Mouse (Mus musculus) T-cell, adult 2 months (primary cell): Measurements from ENCODE around the gene Glis2.

Experiments
- DNase-seq: peaks from one replicate; pipeline ENCODE4 v3.0.0; 2022; ENCODE audit warnings: low spot score

Glis2 gene

GRCm38 (mm10) chr16:4640267-4641005 lies 45.9 kb downstream of the Glis2 start:
- no peak for DNase-seq

DNA sequence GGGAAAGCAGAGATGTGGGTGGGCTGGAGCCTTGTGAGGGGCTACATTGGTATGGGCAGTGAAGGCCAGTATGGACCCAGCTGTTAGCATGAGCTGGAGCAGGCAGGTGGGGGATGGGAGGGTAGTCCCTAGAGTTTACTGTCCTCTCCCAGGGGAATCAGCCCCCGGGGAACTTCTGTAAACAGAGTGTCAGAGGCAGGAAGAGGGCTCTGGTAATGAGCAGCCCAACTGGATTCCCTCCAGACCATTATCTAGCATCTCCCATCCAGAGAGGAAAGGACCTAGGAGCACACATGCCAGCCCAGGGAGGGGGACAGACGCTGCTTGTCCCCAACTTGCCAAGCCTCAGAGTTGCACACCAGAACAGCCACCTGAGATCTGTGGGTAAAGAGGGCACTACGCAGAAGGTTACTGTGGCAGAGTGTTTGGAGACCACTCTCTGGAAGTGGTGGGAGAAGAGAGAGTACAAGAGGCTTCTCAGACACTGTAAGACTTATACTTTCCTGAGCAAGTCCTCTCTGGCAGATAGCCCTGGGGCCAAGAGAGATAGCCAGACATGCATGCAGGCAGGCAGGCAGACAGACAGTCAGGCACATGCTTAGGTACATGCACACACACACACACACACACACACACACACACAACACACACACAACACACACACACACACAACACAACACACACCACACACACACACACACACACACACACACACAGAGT lies 46.8 kb downstream of the Glis2 start:
- no peak for DNase-seq

- no peak for DNase-seq
Measured at GRCm38 (mm10) chr16:4642190-4642589, 47.7 kb downstream of the Glis2 start.

DNA sequence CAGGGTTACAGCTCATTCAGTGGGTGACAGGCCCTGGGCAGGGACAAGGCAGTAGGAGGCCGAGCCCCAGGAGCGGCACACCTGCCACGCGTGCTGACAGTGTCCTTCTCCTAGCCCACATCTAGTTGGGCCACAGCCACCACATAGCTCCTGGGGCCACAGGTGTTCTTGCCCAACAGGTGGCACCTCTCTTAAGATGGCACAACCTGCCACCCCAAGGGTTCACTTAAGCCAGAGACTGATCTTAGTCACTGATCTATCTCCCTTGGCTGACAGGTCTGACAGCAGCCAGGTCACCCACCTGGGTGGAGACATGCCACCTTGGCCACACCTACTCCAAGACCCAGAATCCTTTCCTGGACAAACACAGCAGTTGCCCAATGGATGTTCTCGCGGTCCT lies 48.4 kb downstream of the Glis2 start:
- DNase-seq = no peak

DNA sequence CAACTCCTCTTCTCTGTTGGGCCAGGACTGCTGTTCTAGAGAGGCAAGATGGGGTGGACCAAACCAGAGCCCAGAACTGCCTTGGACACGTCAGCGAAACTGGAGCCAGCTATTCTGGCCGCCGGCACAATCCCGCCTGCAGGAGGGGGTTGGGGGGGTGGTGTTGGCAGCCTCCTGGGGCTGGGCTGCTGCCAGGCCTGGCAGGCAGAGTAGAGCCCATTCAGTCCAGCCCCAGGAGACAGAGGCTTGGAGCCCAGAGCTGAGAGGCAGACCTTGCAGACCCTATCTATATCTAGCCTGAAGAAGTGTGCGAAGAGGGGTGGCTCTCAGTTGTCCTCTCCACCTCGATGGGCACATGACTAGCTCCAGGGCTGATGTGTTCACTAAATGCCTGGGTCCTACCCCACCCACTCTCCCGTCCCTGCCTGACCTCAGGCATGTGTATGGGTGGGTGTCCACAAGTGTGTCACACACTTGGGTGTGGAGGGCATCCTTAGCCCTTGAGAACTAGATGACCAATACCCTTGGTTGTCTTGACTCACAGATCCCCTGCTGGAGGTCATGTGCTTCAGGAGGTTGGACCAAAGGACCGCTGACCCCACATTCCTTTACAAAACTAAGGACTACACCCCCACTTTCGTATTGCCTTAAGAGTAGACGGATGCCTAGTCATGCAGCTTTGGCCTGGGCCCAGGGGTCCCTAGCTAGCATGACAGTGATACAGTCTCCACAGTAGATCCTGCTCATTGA lies 49.3 kb downstream of the Glis2 start:
- DNase-seq = no peak

GRCm38 (mm10) chr16:4645867-4646266 lies 51.4 kb downstream of the Glis2 start:
- DNase-seq = no peak

GRCm38 (mm10) chr16:4646831-4647230 lies 52.3 kb downstream of the Glis2 start:
- DNase-seq = no peak

DNA sequence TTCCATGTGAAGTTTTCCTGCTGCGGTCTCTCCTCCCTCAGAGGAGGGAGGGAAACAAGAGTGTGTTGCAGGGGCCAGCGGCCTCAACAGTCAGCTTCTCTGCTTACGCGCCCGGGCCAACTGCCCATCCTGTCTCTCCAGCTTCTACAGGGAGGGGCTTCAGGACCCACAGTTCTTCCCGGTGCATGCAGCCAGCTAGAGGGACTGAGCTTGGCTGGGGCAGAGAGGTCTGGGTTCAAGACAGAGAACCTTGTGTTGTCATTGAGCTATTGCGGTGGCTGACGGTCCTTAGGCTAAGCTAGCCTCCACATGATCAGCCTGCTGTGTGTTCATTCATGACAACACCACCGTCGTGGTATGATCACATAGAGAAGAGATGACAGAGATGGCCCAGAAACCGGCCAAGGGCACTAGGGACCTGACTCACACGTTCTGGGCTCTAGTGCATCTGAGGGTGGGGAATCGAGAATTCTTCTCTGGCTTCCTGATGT lies 53.2 kb downstream of the Glis2 start:
- DNase-seq = no peak

DNA sequence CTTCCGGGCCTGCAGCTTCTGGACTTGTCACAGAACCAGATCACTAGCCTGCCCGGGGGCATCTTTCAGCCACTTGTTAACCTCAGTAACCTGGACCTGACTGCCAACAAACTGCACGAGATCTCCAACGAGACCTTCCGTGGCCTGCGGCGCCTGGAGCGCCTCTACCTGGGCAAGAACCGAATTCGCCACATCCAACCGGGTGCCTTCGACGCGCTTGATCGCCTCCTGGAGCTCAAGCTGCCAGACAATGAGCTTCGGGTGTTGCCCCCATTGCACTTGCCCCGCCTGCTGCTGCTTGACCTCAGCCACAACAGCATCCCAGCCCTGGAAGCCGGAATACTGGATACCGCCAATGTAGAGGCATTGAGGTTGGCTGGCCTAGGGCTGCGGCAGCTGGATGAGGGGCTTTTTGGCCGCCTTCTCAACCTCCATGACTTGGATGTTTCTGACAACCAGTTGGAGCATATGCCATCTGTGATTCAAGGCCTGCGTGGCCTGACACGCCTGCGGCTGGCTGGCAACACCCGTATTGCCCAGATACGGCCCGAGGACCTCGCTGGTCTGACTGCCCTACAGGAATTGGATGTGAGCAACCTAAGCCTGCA lies 54.0 kb downstream of the Glis2 start:
- no peak for DNase-seq

DNA sequence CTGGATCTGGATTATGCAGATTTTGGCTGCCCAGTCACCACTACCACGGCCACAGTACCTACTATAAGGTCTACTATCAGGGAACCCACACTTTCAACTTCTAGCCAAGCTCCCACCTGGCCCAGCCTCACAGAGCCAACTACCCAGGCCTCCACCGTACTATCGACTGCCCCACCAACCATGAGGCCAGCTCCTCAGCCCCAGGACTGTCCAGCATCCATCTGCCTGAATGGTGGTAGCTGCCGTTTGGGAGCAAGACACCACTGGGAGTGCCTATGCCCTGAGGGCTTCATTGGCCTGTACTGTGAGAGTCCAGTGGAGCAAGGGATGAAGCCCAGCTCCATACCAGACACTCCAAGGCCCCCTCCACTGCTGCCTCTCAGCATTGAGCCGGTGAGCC lies 54.7 kb downstream of the Glis2 start:
- no peak for DNase-seq

DNA sequence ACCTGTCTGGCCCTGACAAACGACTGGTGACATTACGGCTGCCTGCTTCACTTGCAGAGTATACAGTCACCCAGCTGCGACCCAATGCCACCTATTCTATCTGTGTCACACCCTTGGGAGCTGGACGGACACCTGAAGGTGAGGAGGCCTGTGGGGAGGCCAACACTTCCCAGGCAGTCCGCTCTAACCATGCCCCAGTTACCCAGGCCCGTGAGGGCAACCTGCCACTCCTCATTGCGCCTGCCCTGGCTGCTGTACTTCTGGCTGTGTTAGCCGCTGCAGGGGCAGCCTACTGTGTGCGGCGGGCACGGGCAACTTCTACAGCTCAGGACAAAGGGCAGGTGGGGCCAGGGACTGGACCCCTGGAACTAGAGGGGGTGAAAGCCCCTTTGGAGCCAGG lies 55.2 kb downstream of the Glis2 start:
- DNase-seq = no peak

DNA sequence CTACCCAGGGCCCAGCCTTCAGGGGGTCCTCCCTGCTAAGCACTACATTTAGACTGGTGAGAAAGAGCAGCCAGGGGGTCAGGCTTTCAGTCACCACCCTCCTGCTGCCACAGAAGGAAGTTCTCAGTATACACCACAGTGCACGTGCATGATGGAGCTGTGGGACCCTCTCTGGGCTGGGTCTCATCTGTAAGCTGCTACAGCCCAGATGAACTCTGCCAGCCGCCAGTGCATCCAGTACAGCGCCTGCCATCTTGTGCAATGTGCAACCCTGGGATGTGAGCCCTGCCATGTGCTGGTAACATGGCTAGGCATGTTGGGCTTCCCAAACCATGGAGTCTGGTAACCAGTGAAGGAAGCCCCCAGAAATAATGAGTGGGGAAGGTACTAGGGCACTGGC lies 55.6 kb downstream of the Glis2 start:
- no peak for DNase-seq

DNA sequence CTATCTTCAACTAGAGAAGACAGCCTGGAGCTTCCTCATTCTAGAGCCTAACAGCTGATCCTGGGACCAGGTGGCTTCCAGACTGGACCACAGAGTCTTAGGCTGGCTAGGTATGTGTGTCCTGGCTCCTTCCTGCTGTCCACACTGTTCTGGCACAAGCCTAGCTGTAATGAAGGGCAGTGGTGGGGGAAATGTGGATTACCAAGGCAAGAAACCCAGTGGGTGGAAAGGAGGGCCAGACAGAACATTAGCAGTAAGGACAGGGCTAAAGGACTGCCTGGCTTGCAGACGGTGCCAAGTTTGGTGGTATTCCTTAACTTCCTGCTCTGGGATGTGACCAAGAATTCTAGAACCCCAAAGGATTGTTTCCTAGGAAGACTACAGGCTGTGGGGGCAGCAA lies 56.6 kb downstream of the Glis2 start:
- no peak for DNase-seq

DNA sequence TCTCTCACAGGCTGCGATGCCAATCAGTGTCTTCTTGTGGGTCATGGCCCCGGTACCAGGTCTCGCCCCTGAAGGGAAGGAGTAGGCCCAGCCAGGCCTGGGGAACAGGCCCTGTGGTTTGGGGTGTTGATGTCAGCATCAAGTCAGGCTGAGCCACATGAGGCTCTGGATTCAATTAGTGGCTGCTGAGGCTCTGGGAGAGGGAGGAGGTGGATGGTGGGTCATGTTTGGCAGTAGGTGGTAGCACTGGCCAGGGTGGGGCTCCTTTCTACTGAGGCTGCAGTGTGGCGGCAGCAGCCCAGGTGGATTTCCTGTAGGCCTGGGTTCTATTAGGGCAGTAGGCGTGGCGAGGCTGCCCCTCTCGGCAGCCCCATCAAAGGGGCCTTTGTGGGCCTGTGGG lies 57.1 kb downstream of the Glis2 start:
- DNase-seq = no peak

- DNase-seq = no peak
Measured at GRCm38 (mm10) chr16:4652707-4653416, 58.3 kb downstream of the Glis2 start.

DNA sequence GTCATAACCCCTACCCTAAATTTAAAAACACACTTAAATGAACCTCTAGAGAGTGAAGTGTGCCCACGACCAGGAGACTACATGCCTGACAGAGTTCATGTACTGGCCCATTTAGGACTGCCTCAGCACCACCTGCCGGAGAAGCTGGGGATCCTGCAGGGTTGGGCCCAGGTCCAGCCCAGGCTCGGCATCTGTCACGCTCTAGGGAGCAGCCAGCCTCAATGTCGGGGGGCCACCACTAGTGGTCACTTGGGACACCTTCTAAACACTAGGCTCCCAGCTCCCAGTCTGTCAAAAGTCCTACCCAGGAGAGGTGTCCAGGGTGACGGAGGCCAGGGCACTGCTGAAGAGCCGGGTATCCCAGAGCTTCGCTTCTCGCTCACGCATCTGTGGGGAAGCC lies 60.2 kb downstream of the Glis2 start:
- no peak for DNase-seq

DNA sequence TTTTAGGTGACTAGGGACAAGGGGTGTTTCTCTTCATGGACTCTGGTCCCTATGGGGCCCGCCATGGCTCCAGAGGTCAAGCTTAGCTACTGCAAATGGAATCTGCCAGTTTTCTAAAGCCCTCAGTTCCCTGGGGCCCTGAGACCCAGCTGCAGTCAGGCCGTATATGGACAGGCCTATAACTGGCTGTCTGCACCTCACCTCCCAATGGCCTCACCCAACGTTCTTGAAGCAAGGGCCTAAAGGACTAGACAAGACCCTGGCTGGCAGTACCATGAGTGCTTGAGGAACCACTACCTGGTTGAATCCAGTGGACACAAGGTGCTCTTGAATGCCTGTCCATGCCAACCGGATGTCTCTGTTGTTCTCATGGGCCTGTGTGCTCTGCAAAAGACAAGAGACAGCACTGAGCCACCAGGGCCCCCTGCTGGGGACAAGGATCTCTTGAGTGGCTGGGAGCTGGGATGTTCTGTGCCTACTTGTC lies 60.8 kb downstream of the Glis2 start:
- DNase-seq = no peak

DNA sequence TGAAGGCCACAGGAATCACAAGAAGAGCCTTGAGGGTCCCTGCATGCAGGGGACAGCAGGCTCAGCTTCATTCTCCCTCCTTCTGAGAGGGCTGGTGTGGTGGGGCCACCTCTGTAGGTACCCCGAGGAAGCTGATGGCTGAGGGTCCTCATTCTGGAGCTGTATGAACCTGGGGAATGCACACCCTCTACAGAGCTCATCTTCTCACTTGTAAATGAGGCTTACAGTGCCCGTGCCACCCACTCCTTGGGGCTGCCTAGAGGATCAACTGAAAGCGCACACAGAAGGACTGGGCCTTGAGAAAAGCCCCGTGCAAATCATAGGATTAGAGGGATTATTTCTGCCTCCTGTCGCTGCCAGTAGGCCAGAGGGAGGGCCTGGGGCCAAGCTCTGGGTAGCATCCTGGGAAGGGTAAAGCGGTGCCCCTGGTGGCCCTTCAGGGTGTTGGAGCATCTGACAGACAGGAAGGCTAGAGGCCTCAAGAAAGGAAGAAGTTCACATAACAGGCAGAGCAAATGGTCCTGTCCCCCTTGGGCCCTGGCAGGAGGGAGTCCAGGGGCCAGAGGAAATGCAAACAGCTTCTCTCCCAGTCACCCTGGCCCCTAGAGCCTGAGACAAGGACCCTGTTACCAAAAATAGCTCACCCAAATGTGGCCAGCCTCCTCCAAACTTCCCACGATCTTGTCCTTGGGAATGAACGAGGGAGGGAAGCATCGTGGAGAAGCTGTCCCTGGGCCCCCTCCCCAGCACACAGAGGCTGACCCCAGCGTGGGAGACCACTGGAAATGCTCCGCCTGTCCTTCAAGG lies 61.5 kb downstream of the Glis2 start:
- DNase-seq = no peak

- DNase-seq = no peak
Measured at GRCm38 (mm10) chr16:4656571-4657081, 62.1 kb downstream of the Glis2 start.

DNA sequence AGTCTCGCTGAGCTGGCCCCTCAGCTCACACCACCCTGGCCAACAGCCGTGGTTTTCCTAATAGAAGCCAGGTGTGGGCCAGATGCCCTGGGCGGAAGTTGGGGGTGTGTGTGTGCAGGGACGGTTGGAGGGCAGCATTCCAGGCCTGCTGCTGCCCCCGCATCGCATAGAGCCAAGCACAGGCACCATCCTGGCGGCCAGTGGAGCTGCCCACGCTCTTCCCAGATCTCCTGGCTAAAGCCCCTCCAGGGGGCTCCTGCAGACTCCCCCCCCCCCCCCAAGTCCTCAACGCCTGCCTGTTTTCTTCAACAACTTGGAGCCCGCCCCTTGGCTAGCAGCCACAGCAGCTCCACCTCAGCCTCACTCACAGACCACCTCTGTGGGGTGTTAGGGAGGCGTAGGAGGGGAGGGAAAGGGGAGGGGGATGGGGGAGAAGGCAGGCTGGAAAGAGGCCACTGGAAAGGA lies 64.3 kb downstream of the Glis2 start:
- no peak for DNase-seq
